Mouse (Mus musculus): ENCODE measurements at regions not wholly inside any gene's neighbourhood (a gene's known extent, or its start where the extent isn't known, plus 50 kb on each side); places are given as distances from the start of the nearest gene placed in this dataset.

GRCm38 (mm10) chr11:84638353-84638752, 113.0 kb upstream of the Lhx1 start:
- no peak for DNase-seq (ENCODE audit: low spot score in 2 of 2)

GRCm38 (mm10) chr11:84637268-84637667, 111.9 kb upstream of the Lhx1 start:
- no peak for DNase-seq (ENCODE audit: low spot score in 2 of 2)

GRCm38 (mm10) chr11:84634990-84635389, 109.7 kb upstream of the Lhx1 start:
- DNase-seq (ENCODE audit: low spot score in 2 of 2), result no peak

GRCm38 (mm10) chr11:84633300-84633699, 108.0 kb upstream of the Lhx1 start:
- DNase-seq (ENCODE audit: low spot score in 2 of 2), result no peak

- no peak for DNase-seq (ENCODE audit: low spot score in 2 of 2)
These were observed 102.8 kb upstream of the Lhx1 start for GRCm38 (mm10) chr11:84628111-84628510.

GRCm38 (mm10) chr11:84627685-84628084, 102.3 kb upstream of the Lhx1 start:
- DNase-seq (ENCODE audit: low spot score in 2 of 2), result no peak

- DNase-seq (ENCODE audit: low spot score in 2 of 2), result no peak
These were observed 101.9 kb upstream of the Lhx1 start for GRCm38 (mm10) chr11:84627259-84627658.

GRCm38 (mm10) chr11:84624100-84624499, 98.8 kb upstream of the Lhx1 start:
- DNase-seq (ENCODE audit: low spot score in 2 of 2), result no peak

- no peak for DNase-seq (ENCODE audit: low spot score in 2 of 2)
These were observed 94.4 kb upstream of the Lhx1 start for GRCm38 (mm10) chr11:84619713-84620112.

- DNase-seq (ENCODE audit: low spot score in 2 of 2), result no peak
These were observed 93.2 kb upstream of the Lhx1 start for GRCm38 (mm10) chr11:84618576-84618975.

GRCm38 (mm10) chr11:84612982-84613720, 87.8 kb upstream of the Lhx1 start:
- DNase-seq (ENCODE audit: low spot score in 2 of 2), result no peak

GRCm38 (mm10) chr11:84611625-84611879, 86.2 kb upstream of the Lhx1 start:
- no peak for DNase-seq (ENCODE audit: low spot score in 2 of 2)

GRCm38 (mm10) chr11:84610774-84611624, 85.7 kb upstream of the Lhx1 start:
- no peak for DNase-seq (ENCODE audit: low spot score in 2 of 2)

GRCm38 (mm10) chr11:84604781-84605180, 79.4 kb upstream of the Lhx1 start:
- DNase-seq (ENCODE audit: low spot score in 2 of 2), result no peak

GRCm38 (mm10) chr11:84599267-84599841, 74.0 kb upstream of the Lhx1 start:
- DNase-seq (ENCODE audit: low spot score in 2 of 2), result no peak

- DNase-seq (ENCODE audit: low spot score in 2 of 2), result no peak
These were observed 72.4 kb upstream of the Lhx1 start for GRCm38 (mm10) chr11:84597572-84598295.

- DNase-seq (ENCODE audit: low spot score in 2 of 2), result no peak
These were observed 67.5 kb upstream of the Lhx1 start for GRCm38 (mm10) chr11:84592715-84593339.

GRCm38 (mm10) chr11:84587107-84587506, 61.8 kb upstream of the Lhx1 start:
- DNase-seq (ENCODE audit: low spot score in 2 of 2), result no peak

- DNase-seq (ENCODE audit: low spot score in 2 of 2), result no peak
These were observed 60.3 kb upstream of the Lhx1 start for GRCm38 (mm10) chr11:84585626-84586025.

- DNase-seq (ENCODE audit: low spot score in 2 of 2), result no peak
These were observed 53.6 kb upstream of the Lhx1 start for GRCm38 (mm10) chr11:84578805-84579541.
